In the genomic region with DNA sequence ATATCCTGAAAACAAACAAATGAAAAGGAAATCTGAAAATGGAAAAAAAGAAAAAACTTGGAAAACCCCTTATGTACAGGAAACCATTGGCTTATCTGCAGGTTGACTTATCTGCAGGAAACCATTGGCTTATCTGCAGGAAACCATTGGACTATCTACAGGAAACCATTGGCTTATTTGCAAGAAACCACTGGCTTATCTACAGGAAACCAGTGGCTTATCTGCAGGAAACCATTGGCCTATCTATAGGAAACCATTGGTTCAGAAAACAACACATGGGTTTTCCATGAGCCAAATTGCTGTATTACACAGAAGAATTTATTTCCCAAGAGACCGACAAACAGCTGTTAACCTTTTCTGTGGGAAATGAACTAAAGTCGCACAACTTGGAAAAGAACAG, we compare ENCODE assay signal across 22 mouse cellular contexts. TPM values are rescaled to one million over a fixed set of nuclear protein-coding genes. Genes with fewer than 3 reads are reported as not detected.
DNase-seq lines count a peak whose midpoint lies in the region; ATAC-seq lines count a peak whose summit lies in the region.
"Had no signal": no experiment of that assay in that cellular context is flagged by ENCODE, and none has a peak within 500 bp of the region (broad histone marks: within the 10 kb centered on the region; RNA-seq: fewer than 3 reads in every experiment).

No protein-coding gene starts in this region.

- no peak overlapping the region for H3K27ac ChIP-seq in heart, embryonic 11.5 days (ENCODE audit: low read depth, low read length)
- no peak overlapping the region for H3K27ac ChIP-seq in kidney, embryonic 14.5 days (ENCODE audit: low read depth, low read length)
- H3K27ac ChIP-seq: hindbrain, embryonic 12.5 days; lung, embryonic 15.5 days; stomach, embryonic 15.5 days had no signal

- no peak overlapping the region for H3K4me2 ChIP-seq in heart, embryonic 11.5 days
- no peak overlapping the region for H3K4me2 ChIP-seq in kidney, embryonic 14.5 days (replicated peaks; ENCODE audit: low read depth, low read length)
- H3K4me2 ChIP-seq: hindbrain, embryonic 12.5 days; liver, embryonic 11.5 days; lung, embryonic 15.5 days; stomach, embryonic 15.5 days had no signal

- no peak overlapping the region for H3K4me3 ChIP-seq in heart, embryonic 11.5 days (ENCODE audit: low read depth, low read length)
- H3K4me3 ChIP-seq in kidney, embryonic 14.5 days (ENCODE audit: low read length): no peak overlapping the region
- H3K4me3 ChIP-seq: hindbrain, embryonic 12.5 days; lung, embryonic 15.5 days; stomach, embryonic 15.5 days had no signal

- 0 out of 2 replicates have a peak, but pooled peaks cover 2% of the 10 kb centered on the region for H3K27me3 ChIP-seq in heart, embryonic 11.5 days (ENCODE audit: control insufficient read depth, insufficient read depth, low read length)
- no peaks in the 10 kb centered on the region for H3K27me3 ChIP-seq in kidney, embryonic 14.5 days (ENCODE audit: control insufficient read depth, insufficient read depth, low read length)
- H3K27me3 ChIP-seq: hindbrain, embryonic 12.5 days; stomach, embryonic 15.5 days had no signal

- ATAC-seq in heart, embryonic 11.5 days (replicated peaks; ENCODE audit: insufficient number of reproducible peaks, low FRiP score, low TSS enrichment): no peak
- no peak for ATAC-seq in kidney, embryonic 14.5 days (ENCODE audit: low FRiP score, low TSS enrichment)
- ATAC-seq in common myeloid progenitor, adult 5-6 weeks (replicated peaks; ENCODE audit: low read depth, poor library complexity, severe bottlenecking): 0 out of 2 replicates have a peak, but pooled peaks have one; percentile 18
- ATAC-seq: forebrain, embryonic 16.5 days had no signal

- no peaks in the 10 kb centered on the region for H3K36me3 ChIP-seq in heart, embryonic 11.5 days (ENCODE audit: control insufficient read depth, insufficient read depth, low read length)
- no peaks in the 10 kb centered on the region for H3K36me3 ChIP-seq in kidney, embryonic 14.5 days (ENCODE audit: control insufficient read depth, insufficient read depth, low read length)
- H3K36me3 ChIP-seq: hindbrain, embryonic 12.5 days; lung, embryonic 15.5 days; stomach, embryonic 15.5 days had no signal

- WGBS in heart, embryonic 11.5 days (ENCODE audit: insufficient replicate concordance): 68% methylated on average over 2 of the region's 2 CpGs
- 70% methylated on average over 2 of the region's 2 CpGs for WGBS in kidney, embryonic 14.5 days

- DNase-seq in heart, adult 9 months (ENCODE audit: low spot score in 2 of 2): peak; percentile 33 to 77
- peak; percentile 26 for DNase-seq in kidney, postnatal 14 days
- peak; percentile 36 for DNase-seq in skeletal muscle tissue, adult 2 months (ENCODE audit: low read depth, low spot score)
- DNase-seq in adrenal gland, postnatal 25 days: no peak
- DNase-seq: cerebellum, adult 9-11 months; layer of hippocampus, postnatal 36 days; right cerebral cortex, adult 18-20 months had no signal

- H3K9me3 ChIP-seq in heart, embryonic 11.5 days (replicated peaks; ENCODE audit: control insufficient read depth, low read length): no peaks in the 10 kb centered on the region
- H3K9me3 ChIP-seq in kidney, embryonic 14.5 days (ENCODE audit: control insufficient read depth, low read length): no peaks in the 10 kb centered on the region
- H3K9me3 ChIP-seq: hindbrain, embryonic 12.5 days; lung, embryonic 15.5 days; stomach, embryonic 15.5 days had no signal

- no peaks in the 10 kb centered on the region for H3K4me1 ChIP-seq in heart, embryonic 11.5 days (ENCODE audit: control insufficient read depth, insufficient read depth, low read length)
- H3K4me1 ChIP-seq in kidney, embryonic 14.5 days (ENCODE audit: control insufficient read depth, insufficient read depth, low read length): no peaks in the 10 kb centered on the region
- H3K4me1 ChIP-seq: hindbrain, embryonic 12.5 days; lung, embryonic 15.5 days; stomach, embryonic 15.5 days had no signal

- H3K9ac ChIP-seq in heart, embryonic 11.5 days (ENCODE audit: low read depth, low read length): no peak overlapping the region
- H3K9ac ChIP-seq in kidney, embryonic 14.5 days (ENCODE audit: low read depth, low read length): no peak overlapping the region
- H3K9ac ChIP-seq: hindbrain, embryonic 12.5 days; lung, embryonic 15.5 days; stomach, embryonic 15.5 days had no signal

RNA-seq across cellular contexts. Expression of a gene that starts 1.4 kb away (rescaled TPM):
- polyA plus RNA-seq in heart, embryonic 11.5 days (2014; fragmentation: Nextera tagmentation; extraction: Ambion mirVana): not detected in 2 replicates
- not detected in 2 replicates for polyA plus RNA-seq in kidney, embryonic 14.5 days (2014; fragmentation: Nextera tagmentation; extraction: Ambion mirVana)
- total RNA-seq in common myeloid progenitor, adult 5-6 weeks (2017): not detected in 2 replicates
- total RNA-seq in adrenal gland, postnatal 25 days (2021): not detected in 2 replicates
- total RNA-seq: ES-E14; layer of hippocampus, adult 18-20 months; layer of hippocampus, postnatal 36 days; left cerebral cortex, postnatal 36 days had no signal
- polyA plus RNA-seq: forebrain, embryonic 16.5 days; gonadal fat pad, adult 2 months; hindbrain, embryonic 12.5 days; intestine, embryonic 14.5 days; liver, embryonic 11.5 days; lung, embryonic 15.5 days; neural tube, embryonic 11.5 days; stomach, embryonic 15.5 days; thymus, postnatal 0 days had no signal

RNA-seq across cellular contexts. Expression of a gene that starts 11.3 kb away (rescaled TPM):
- polyA plus RNA-seq in heart, embryonic 11.5 days (2014; fragmentation: Nextera tagmentation; extraction: Ambion mirVana): not detected in 2 replicates
- not detected in 2 replicates for polyA plus RNA-seq in kidney, embryonic 14.5 days (2014; fragmentation: Nextera tagmentation; extraction: Ambion mirVana)
- not detected in 2 replicates for total RNA-seq in common myeloid progenitor, adult 5-6 weeks (2017)
- not detected in 2 replicates for total RNA-seq in adrenal gland, postnatal 25 days (2021)
- total RNA-seq: ES-E14; layer of hippocampus, adult 18-20 months; layer of hippocampus, postnatal 36 days; left cerebral cortex, postnatal 36 days had no signal
- polyA plus RNA-seq: forebrain, embryonic 16.5 days; gonadal fat pad, adult 2 months; hindbrain, embryonic 12.5 days; intestine, embryonic 14.5 days; liver, embryonic 11.5 days; lung, embryonic 15.5 days; neural tube, embryonic 11.5 days; stomach, embryonic 15.5 days; thymus, postnatal 0 days had no signal

RNA-seq across cellular contexts. Expression of a gene that starts 16.9 kb away (rescaled TPM):
- not detected in 2 replicates for polyA plus RNA-seq in heart, embryonic 11.5 days (2014; fragmentation: Nextera tagmentation; extraction: Ambion mirVana)
- not detected in 2 replicates for polyA plus RNA-seq in kidney, embryonic 14.5 days (2014; fragmentation: Nextera tagmentation; extraction: Ambion mirVana)
- not detected in 2 replicates for total RNA-seq in common myeloid progenitor, adult 5-6 weeks (2017)
- total RNA-seq in adrenal gland, postnatal 25 days (2021): not detected in 2 replicates
- total RNA-seq: ES-E14; layer of hippocampus, adult 18-20 months; layer of hippocampus, postnatal 36 days; left cerebral cortex, postnatal 36 days had no signal
- polyA plus RNA-seq: forebrain, embryonic 16.5 days; gonadal fat pad, adult 2 months; hindbrain, embryonic 12.5 days; intestine, embryonic 14.5 days; liver, embryonic 11.5 days; lung, embryonic 15.5 days; neural tube, embryonic 11.5 days; stomach, embryonic 15.5 days; thymus, postnatal 0 days had no signal

RNA-seq across cellular contexts. Expression of a gene that starts 21.3 kb away (rescaled TPM):
- not detected in 2 replicates for polyA plus RNA-seq in heart, embryonic 11.5 days (2014; fragmentation: Nextera tagmentation; extraction: Ambion mirVana)
- polyA plus RNA-seq in kidney, embryonic 14.5 days (2014; fragmentation: Nextera tagmentation; extraction: Ambion mirVana): not detected in 2 replicates
- not detected in 2 replicates for total RNA-seq in common myeloid progenitor, adult 5-6 weeks (2017)
- not detected in 2 replicates for total RNA-seq in adrenal gland, postnatal 25 days (2021)
- total RNA-seq: ES-E14; layer of hippocampus, adult 18-20 months; layer of hippocampus, postnatal 36 days; left cerebral cortex, postnatal 36 days had no signal
- polyA plus RNA-seq: forebrain, embryonic 16.5 days; hindbrain, embryonic 12.5 days; intestine, embryonic 14.5 days; liver, embryonic 11.5 days; lung, embryonic 15.5 days; neural tube, embryonic 11.5 days; stomach, embryonic 15.5 days; thymus, postnatal 0 days had no signal

RNA-seq across cellular contexts. Expression of a gene that starts 33.5 kb away (rescaled TPM):
- 0.30 and 0.82 TPM in 2 replicates for polyA plus RNA-seq in heart, embryonic 11.5 days (2014; fragmentation: Nextera tagmentation; extraction: Ambion mirVana)
- 1.2 and 1.7 TPM in 2 replicates for polyA plus RNA-seq in kidney, embryonic 14.5 days (2014; fragmentation: Nextera tagmentation; extraction: Ambion mirVana)
- 0.05 and 0.24 TPM in 2 replicates for total RNA-seq in common myeloid progenitor, adult 5-6 weeks (2017)
- 3.4 and 4.1 TPM in 2 replicates for total RNA-seq in adrenal gland, postnatal 25 days (2021)
